Mouse (Mus musculus) spleen, adult 12 weeks (tissue): ENCODE measurements around the gene Grwd1.

Experiments
- DNase-seq: peaks from one replicate; pipeline ENCODE4 v3.0.0; 2022; ENCODE audit warnings: low spot score

Gene Grwd1

GRCm38 (mm10) chr7:45800001-45800400, 30.7 kb downstream of the Grwd1 start:
- DNase-seq, result no peak

- DNase-seq, result no peak
Measured at GRCm38 (mm10) chr7:45798931-45799330, 31.8 kb downstream of the Grwd1 start.

- peak; percentile 42 for DNase-seq
Measured at GRCm38 (mm10) chr7:45798511-45798836, 32.3 kb downstream of the Grwd1 start.

- DNase-seq, result no peak
Measured at GRCm38 (mm10) chr7:45797661-45798510, 32.9 kb downstream of the Grwd1 start.

GRCm38 (mm10) chr7:45796950-45797349, 33.8 kb downstream of the Grwd1 start:
- peak; percentile 69 for DNase-seq

- no peak for DNase-seq
Measured at GRCm38 (mm10) chr7:45794971-45795370, 35.8 kb downstream of the Grwd1 start.

GRCm38 (mm10) chr7:45793969-45794585, 36.7 kb downstream of the Grwd1 start:
- no peak for DNase-seq

- DNase-seq, result no peak
Measured at GRCm38 (mm10) chr7:45793240-45793639, 37.5 kb downstream of the Grwd1 start.

GRCm38 (mm10) chr7:45791756-45792490, 38.8 kb downstream of the Grwd1 start:
- DNase-seq, result no peak

- no peak for DNase-seq
Measured at GRCm38 (mm10) chr7:45790721-45791120, 40.0 kb downstream of the Grwd1 start.

- DNase-seq, result no peak
Measured at GRCm38 (mm10) chr7:45787642-45788041, 43.1 kb downstream of the Grwd1 start.

GRCm38 (mm10) chr7:45786661-45787413, 43.9 kb downstream of the Grwd1 start:
- DNase-seq, result no peak

GRCm38 (mm10) chr7:45786136-45786578, 44.6 kb downstream of the Grwd1 start:
- DNase-seq, result no peak

GRCm38 (mm10) chr7:45785388-45786135, 45.2 kb downstream of the Grwd1 start:
- DNase-seq, result no peak

- DNase-seq, result no peak
Measured at GRCm38 (mm10) chr7:45784524-45785372, 46.0 kb downstream of the Grwd1 start, which contains the start of gene Sult2b1. Gene Sult2b1 (minus strand): TSS chr7:45784669.

GRCm38 (mm10) chr7:45783511-45784091, 47.1 kb downstream of the Grwd1 start, which contains the start of gene Lmtk3:
Gene Lmtk3 (plus strand): TSS chr7:45783738.
- DNase-seq, result no peak

- DNase-seq, result no peak
Measured at GRCm38 (mm10) chr7:45782271-45782670, 48.5 kb downstream of the Grwd1 start.

- no peak for DNase-seq
Measured at GRCm38 (mm10) chr7:45779081-45779641, 51.6 kb downstream of the Grwd1 start.

- DNase-seq, result no peak
Measured at GRCm38 (mm10) chr7:45775237-45775636, 55.5 kb downstream of the Grwd1 start.
